Mouse (Mus musculus): ENCODE results near the gene Lrg1.

Lrg1 gene

GRCm38 (mm10) chr17:56077523-56077922 is 44.3 kb downstream of the Lrg1 start:
- CTCF ChIA-PET = no interaction called here

GRCm38 (mm10) chr17:56074827-56075208 is 47.0 kb downstream of the Lrg1 start, which contains the start of gene Ubxn6:
TSS of gene Ubxn6 (minus strand) at chr17:56075028.
- CTCF ChIA-PET = interaction anchor here (0.7 kb wide), 1 partner anchor 164 kb away, joined by 3 read pairs; no protein-coding TSS in a partner anchor

GRCm38 (mm10) chr17:56074097-56074826 is 47.5 kb downstream of the Lrg1 start:
- CTCF ChIA-PET = interaction anchor here (0.7 kb wide), 1 partner anchor 164 kb away, joined by 3 read pairs; no protein-coding TSS in a partner anchor

- CTCF ChIA-PET = interaction anchor here (1.3 kb wide), 1 partner anchor 115 kb away, joined by 3 read pairs; no protein-coding TSS in a partner anchor
Measured at GRCm38 (mm10) chr17:56072243-56072642, 49.6 kb downstream of the Lrg1 start.

- CTCF ChIA-PET = no interaction called here
Measured at GRCm38 (mm10) chr17:56071126-56071525, 50.7 kb downstream of the Lrg1 start.
